Mouse (Mus musculus) Patski (cell line): ENCODE measurements around the gene Slc6a17. TPM values are rescaled to one million over a fixed set of nuclear protein-coding genes. Genes with fewer than 3 reads are reported as not detected.

Source experiments
- ATAC-seq: fragments of 100-300 bp; one replicate; pipeline ENCODE4 v1.8.0; 2021
- CTCF ChIA-PET: fragments of 350-600 bp; sonication (Branson Sonifier 250); formaldehyde crosslinking; loops from one replicate; lab custom pipeline; 2022; ENCODE audit warnings: inconsistent platforms; lab: Charles Lee
- POLR2A ChIA-PET: fragments of 350-600 bp; sonication (Branson Sonifier 250); formaldehyde crosslinking; loops from one replicate; lab custom pipeline; 2022; ENCODE audit warnings: antibody characterized with exemption, inconsistent platforms; lab: Charles Lee
- DNase-seq: peaks from one replicate; pipeline ENCODE4 v3.0.0-alpha.2; 2011; ENCODE audit warnings: low read depth, low spot score
- H3K27me3 ChIP-seq: fragments of 371-371 bp; one replicate; pipeline ENCODE4 v1.5.1; 2021
- CTCF ChIP-seq: fragments of 100-300 bp; IDR thresholded peaks from one replicate; pipeline ENCODE4 v1.5.1; 2021
- in situ Hi-C: fragments of 300-500 bp; cut with MboI; formaldehyde crosslinking; loops from 3 replicates; pipeline ENCODE4 v1.11.1; 2018; ENCODE audit warnings: low pct_unique_long_range_greater_than_20kb, mixed read lengths
- polyA plus RNA-seq: library from polyadenylated mRNA; unstranded; gene quantifications from one replicate; pipeline ENCODE4 v1.2.3, GENCODE M21; 2021

The Slc6a17 gene
- polyA plus RNA-seq, 1 experiment from 2014 or later, result 25.5 TPM

- POLR2A ChIA-PET, result no interaction called here
- ATAC-seq (no peak), DNase-seq (no peak)
- CTCF ChIA-PET, result interaction anchor here (1.4 to 1.8 kb wide), 2 partner anchors 10 to 12 kb away, joined by 3 to 5 read pairs; no protein-coding TSS in a partner anchor
- no peak for TF ChIP-seq CTCF
- H3K27me3 ChIP-seq, result peaks cover 20% of the 10 kb centered on the region
- in situ Hi-C loops, result no loop called here
Measured at GRCm38 (mm10) chr3:107431268-107431667, 86.5 kb downstream of the Slc6a17 start.

GRCm38 (mm10) chr3:107424258-107425041, 93.4 kb downstream of the Slc6a17 start:
- POLR2A ChIA-PET, result no interaction called here

GRCm38 (mm10) chr3:107420156-107420555, 97.7 kb downstream of the Slc6a17 start:
- peaks cover 4% of the 10 kb centered on the region for H3K27me3 ChIP-seq
- no peak for DNase-seq
- TF ChIP-seq CTCF, result no peak
- CTCF ChIA-PET, result interaction anchor here (1.0 kb wide), 1 partner anchor 7 kb away, joined by 4 read pairs; no protein-coding TSS in a partner anchor
- in situ Hi-C loops, result no loop called here
- POLR2A ChIA-PET, result no interaction called here
- no peak for ATAC-seq

More at GRCm38 (mm10) chr3:107424258-107425041, 93.4 kb downstream of the Slc6a17 start:
- peaks cover 13% of the 10 kb centered on the region for H3K27me3 ChIP-seq
- DNase-seq (no peak), ATAC-seq (no peak)
- in situ Hi-C loops, result no loop called here
- no peak for TF ChIP-seq CTCF
- CTCF ChIA-PET, result interaction anchor here (1.1 to 3.1 kb wide), 4 partner anchors 8 to 38 kb away, joined by 3 to 9 read pairs (median 4); no protein-coding TSS in a partner anchor

Other genes with a start within 250 kb of the Slc6a17 start
- gene Lamtor5, start 239.2 kb downstream of the Slc6a17 start, polyA plus RNA-seq, result 137 TPM
- 2.6 TPM for gene Slc16a4, start 226.8 kb downstream of the Slc6a17 start, polyA plus RNA-seq
- 11.1 TPM for gene Rbm15, start 184.3 kb downstream of the Slc6a17 start, polyA plus RNA-seq
- not detected for gene Kcnc4, start 58.5 kb downstream of the Slc6a17 start, polyA plus RNA-seq
- gene Ubl4b, start 37.1 kb upstream of the Slc6a17 start, polyA plus RNA-seq, result not detected
- 0.10 TPM for gene Alx3, start 77.0 kb upstream of the Slc6a17 start, polyA plus RNA-seq
- gene Gm10961, start 113.3 kb upstream of the Slc6a17 start, polyA plus RNA-seq, result not detected
- 84.5 TPM for gene Strip1, start 113.7 kb upstream of the Slc6a17 start, polyA plus RNA-seq
- 229 TPM for gene Ahcyl1, start 178.5 kb upstream of the Slc6a17 start, polyA plus RNA-seq
- 414 TPM for gene Csf1, start 242.5 kb upstream of the Slc6a17 start, polyA plus RNA-seq